Mouse (Mus musculus) forebrain, embryonic 10.5 days (tissue): ENCODE data around the gene Rnf183. TPM values are rescaled to one million over a fixed set of nuclear protein-coding genes. Genes with fewer than 3 reads are reported as not detected.

Experiments
- DNase-seq: peaks from one replicate; pipeline ENCODE4 v3.0.0-alpha.2; 2017; ENCODE audit warnings: low spot score; ENCODE audit errors: extremely low spot score
- H3K27ac ChIP-seq: fragments of 300-500 bp; sonication (generic); 2 replicates; pipeline ENCODE4 v1.5.1; 2016; ENCODE audit warnings: mild to moderate bottlenecking
- H3K27me3 ChIP-seq: fragments of 300-500 bp; sonication (generic); 2 replicates; pipeline ENCODE4 v1.6.1; 2016; ENCODE audit warnings: mild to moderate bottlenecking; ENCODE audit not compliant: poor library complexity, severe bottlenecking
- H3K36me3 ChIP-seq: fragments of 300-500 bp; sonication (generic); replicated peaks from 2 replicates; pipeline ENCODE4 v1.6.1; 2016; ENCODE audit warnings: mild to moderate bottlenecking, moderate library complexity
- H3K4me1 ChIP-seq: fragments of 300-500 bp; sonication (generic); 2 replicates; pipeline ENCODE4 v1.6.1; 2016
- H3K4me3 ChIP-seq: fragments of 300-500 bp; sonication (generic); 2 replicates; pipeline ENCODE4 v1.5.1; 2016; ENCODE audit warnings: mild to moderate bottlenecking, moderate library complexity
- H3K9me3 ChIP-seq: fragments of 300-500 bp; sonication (generic); 2 replicates; pipeline ENCODE4 v1.6.1; 2016; ENCODE audit warnings: mild to moderate bottlenecking, moderate library complexity
- WGBS: fragments of 180-500 bp; shearing (Covaris S2); methylation state at CpG from one replicate; pipeline ENCODE4 v1.1.7; 2016; 5-methylcytosine and 5-hydroxymethylcytosine counted together
- polyA plus RNA-seq: library from polyadenylated mRNA; unstranded; fragments of >200 nt; fragmentation: Nextera tagmentation; extraction: Ambion mirVana; gene quantifications from 2 replicates; pipeline ENCODE4 v1.2.1, GENCODE M21; 2016

The Rnf183 gene
- polyA plus RNA-seq, 1 experiment from 2014 or later, result 0.17 TPM

DNA sequence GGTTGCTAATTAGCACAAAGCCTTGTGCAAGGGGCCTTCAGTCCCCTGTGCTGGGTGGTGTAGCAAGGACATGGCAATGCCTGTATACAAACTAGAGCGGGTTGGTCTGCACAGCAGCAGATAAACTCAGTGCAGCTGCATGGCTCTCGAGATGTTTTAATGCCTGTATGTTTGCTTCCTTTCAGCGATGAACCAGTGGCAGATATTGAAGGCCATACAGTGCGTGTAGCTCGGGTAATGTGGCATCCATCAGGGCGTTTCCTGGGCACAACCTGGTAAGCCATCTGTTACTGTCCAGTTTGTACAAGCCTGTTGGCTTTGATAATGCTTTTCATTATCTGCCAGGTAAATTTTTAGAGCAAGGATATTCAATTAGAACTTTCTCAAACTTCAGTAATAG, 16.0 kb downstream of the Rnf183 start:
- WGBS, result 96% methylated on average over 6 of the region's 6 CpGs
- H3K9me3 ChIP-seq, result no peaks in the 10 kb centered on the region
- H3K27ac ChIP-seq, result no peak overlapping the region
- H3K4me1 ChIP-seq, result no peaks in the 10 kb centered on the region
- H3K36me3 ChIP-seq, result peaks cover 100% of the 10 kb centered on the region
- H3K27me3 ChIP-seq, result no peaks in the 10 kb centered on the region
- no peak for DNase-seq
- H3K4me3 ChIP-seq, result no peak overlapping the region

- Histone ChIP-seq H3K36me3 (peaks cover 100% of the 10 kb centered on the region), H3K4me3 (no peak overlapping the region), H3K27me3 (no peaks in the 10 kb centered on the region), H3K9me3 (no peaks in the 10 kb centered on the region), H3K4me1 (no peaks in the 10 kb centered on the region), H3K27ac (no peak overlapping the region)
- 94% methylated on average over 8 of the region's 8 CpGs for WGBS
- DNase-seq, result no peak
Measured at GRCm38 (mm10) chr4:62418448-62418847, 16.6 kb downstream of the Rnf183 start.

- DNase-seq, result no peak
- Histone ChIP-seq H3K27me3 (no peaks in the 10 kb centered on the region), H3K27ac (no peak overlapping the region), H3K9me3 (no peaks in the 10 kb centered on the region), H3K36me3 (peaks cover 61% of the 10 kb centered on the region), H3K4me1 (peaks cover 19% of the 10 kb centered on the region), H3K4me3 (no peak overlapping the region)
- WGBS, result 94% methylated on average over 10 of the region's 10 CpGs
Measured at GRCm38 (mm10) chr4:62411606-62412005, 23.4 kb downstream of the Rnf183 start.

DNA sequence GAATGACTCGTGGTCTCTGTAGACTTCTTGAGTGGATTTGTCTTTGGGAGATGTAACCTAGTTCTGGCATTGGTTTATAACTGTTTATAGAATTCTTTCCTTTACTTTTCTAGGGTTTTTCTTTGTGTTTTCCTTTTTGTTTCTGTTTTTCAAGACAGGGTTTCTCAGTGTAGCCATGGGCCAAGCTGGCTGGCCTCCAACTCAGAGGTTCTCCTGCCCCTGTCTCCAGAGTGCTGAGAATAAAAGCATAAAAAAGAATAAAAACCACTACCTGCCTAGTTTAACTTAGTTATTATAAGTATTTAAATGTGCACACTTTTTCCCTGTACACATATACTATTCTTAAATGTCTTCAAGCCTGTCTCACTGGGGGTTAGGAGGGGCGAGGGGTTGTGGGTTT, 24.7 kb downstream of the Rnf183 start:
- peaks cover 58% of the 10 kb centered on the region for H3K36me3 ChIP-seq
- H3K9me3 ChIP-seq, result no peaks in the 10 kb centered on the region
- WGBS, result 92% methylated on average over 2 of the region's 2 CpGs
- H3K4me1 ChIP-seq, result peaks cover 27% of the 10 kb centered on the region
- H3K27me3 ChIP-seq, result no peaks in the 10 kb centered on the region
- no peak overlapping the region for H3K27ac ChIP-seq
- DNase-seq, result no peak
- peak overlapping the region; percentile 85 for H3K4me3 ChIP-seq

DNA sequence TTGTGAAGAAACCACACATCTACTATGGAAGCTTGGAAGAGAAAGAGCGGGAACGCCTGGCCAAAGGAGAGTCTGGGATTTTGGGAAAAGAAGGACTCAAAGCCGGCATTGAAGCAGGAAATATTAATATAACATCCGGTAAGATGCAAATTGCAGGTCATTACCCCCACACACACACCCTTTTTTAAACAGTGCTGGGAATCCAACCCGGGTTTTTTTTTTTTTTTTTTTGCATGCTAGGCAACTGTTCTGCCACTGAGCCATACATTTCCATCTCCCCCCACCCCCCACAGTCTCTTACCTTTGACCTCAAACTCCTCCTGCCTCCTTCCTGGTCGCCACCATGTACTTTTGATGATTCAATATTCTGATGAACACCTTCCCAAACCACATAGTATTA, 25.4 kb downstream of the Rnf183 start:
- Histone ChIP-seq H3K27me3 (no peaks in the 10 kb centered on the region), H3K4me1 (peaks cover 27% of the 10 kb centered on the region), H3K9me3 (no peaks in the 10 kb centered on the region), H3K27ac (peak overlapping the region; percentile 93), H3K4me3 (peak overlapping the region; percentile 85), H3K36me3 (peaks cover 58% of the 10 kb centered on the region)
- WGBS, result 55% methylated on average over 6 of the region's 6 CpGs
- DNase-seq, result no peak

DNA sequence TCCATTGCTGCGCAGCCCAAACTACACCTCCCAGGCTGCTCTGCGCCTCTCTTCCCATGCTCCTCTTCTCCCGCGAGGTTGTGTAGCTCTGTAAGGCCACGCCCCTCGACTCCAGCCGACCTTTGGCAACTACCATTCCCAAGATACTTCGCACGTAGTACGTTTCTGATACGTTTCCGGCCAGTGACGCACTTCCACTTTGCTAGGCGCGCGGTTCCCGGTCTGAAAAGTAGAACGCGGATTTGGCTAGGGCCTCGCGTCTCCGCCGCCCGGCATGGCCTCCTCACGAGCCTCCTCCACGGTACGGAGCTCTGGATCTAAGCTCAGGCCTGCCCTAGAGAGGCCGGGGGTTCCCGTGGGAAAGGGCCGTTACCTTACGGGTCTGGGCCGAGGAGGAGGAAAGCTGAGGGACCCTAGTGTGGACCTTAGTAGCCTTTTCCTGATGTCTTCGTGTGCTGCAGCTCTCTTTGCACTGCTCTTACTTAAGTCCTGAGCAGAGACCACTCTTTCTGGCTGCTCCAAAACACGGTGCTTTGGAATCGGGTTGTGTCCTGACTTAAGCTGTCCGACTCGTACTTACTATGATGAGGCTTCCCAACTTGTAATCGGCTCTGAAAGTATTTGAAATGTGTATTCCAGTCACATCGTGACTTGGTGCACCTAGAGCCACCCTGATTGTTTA, 26.3 kb downstream of the Rnf183 start, which contains the start of the genes Cdc26 and Prpf4:
Gene Cdc26 (minus strand): TSS at position 42 of the 682 bp plus-strand sequence.
Gene Prpf4 (plus strand): TSS at position 197 of the 682 bp plus-strand sequence.
- peak within 1 kb of the TSS; percentile 85 for H3K4me3 ChIP-seq
- H3K36me3 ChIP-seq, result peaks cover 58% of the 10 kb centered on the region
- H3K27me3 ChIP-seq, result no peaks in the 10 kb centered on the region
- H3K27ac ChIP-seq, result peak within 1 kb of the TSS; percentile 93
- WGBS, result under 1% methylated on average over 39 of the region's 39 CpGs
- DNase-seq, result peak; percentile 98
- H3K9me3 ChIP-seq, result no peaks in the 10 kb centered on the region
- peaks cover 27% of the 10 kb centered on the region for H3K4me1 ChIP-seq

GRCm38 (mm10) chr4:62407730-62408582, 27.1 kb downstream of the Rnf183 start:
- peak; percentile 68 for DNase-seq
- Histone ChIP-seq H3K4me3 (peak overlapping the region; percentile 85), H3K4me1 (peaks cover 27% of the 10 kb centered on the region), H3K36me3 (peaks cover 58% of the 10 kb centered on the region), H3K27me3 (no peaks in the 10 kb centered on the region), H3K27ac (peak overlapping the region; percentile 93), H3K9me3 (no peaks in the 10 kb centered on the region)
- under 1% methylated on average over 35 of the region's 35 CpGs for WGBS

- peak overlapping the region; percentile 15; the same call in 1 of the 2 replicates for H3K4me3 ChIP-seq
- DNase-seq, result no peak
- H3K27ac ChIP-seq, result no peak overlapping the region
- peaks cover 58% of the 10 kb centered on the region for H3K36me3 ChIP-seq
- H3K4me1 ChIP-seq, result peaks cover 27% of the 10 kb centered on the region
- no peaks in the 10 kb centered on the region for H3K27me3 ChIP-seq
- WGBS, result 91% methylated on average over 4 of the region's 4 CpGs
- H3K9me3 ChIP-seq, result no peaks in the 10 kb centered on the region
Measured at GRCm38 (mm10) chr4:62406133-62406532, 28.9 kb downstream of the Rnf183 start.

GRCm38 (mm10) chr4:62398956-62399355, 36.1 kb downstream of the Rnf183 start:
- Histone ChIP-seq H3K36me3 (peaks cover 95% of the 10 kb centered on the region), H3K4me3 (no peak overlapping the region), H3K9me3 (no peaks in the 10 kb centered on the region), H3K27me3 (no peaks in the 10 kb centered on the region), H3K4me1 (no peaks in the 10 kb centered on the region), H3K27ac (no peak overlapping the region)
- DNase-seq, result no peak
- 93% methylated on average over 3 of the region's 3 CpGs for WGBS

GRCm38 (mm10) chr4:62397616-62398365, 37.3 kb downstream of the Rnf183 start:
- WGBS, result 91% methylated on average over 4 of the region's 4 CpGs
- H3K9me3 ChIP-seq, result no peaks in the 10 kb centered on the region
- no peak overlapping the region for H3K27ac ChIP-seq
- no peak for DNase-seq
- 0 out of 2 replicates have a peak, but pooled peaks cover 3% of the 10 kb centered on the region for H3K4me1 ChIP-seq
- H3K36me3 ChIP-seq, result peaks cover 92% of the 10 kb centered on the region
- H3K27me3 ChIP-seq, result no peaks in the 10 kb centered on the region
- no peak overlapping the region for H3K4me3 ChIP-seq

GRCm38 (mm10) chr4:62395806-62396205, 39.2 kb downstream of the Rnf183 start:
- WGBS, result 89% methylated on average over 1 of the region's 1 CpGs
- Histone ChIP-seq H3K9me3 (no peaks in the 10 kb centered on the region), H3K4me1 (0 out of 2 replicates have a peak, but pooled peaks cover 3% of the 10 kb centered on the region), H3K4me3 (no peak overlapping the region), H3K27me3 (no peaks in the 10 kb centered on the region), H3K36me3 (peaks cover 92% of the 10 kb centered on the region), H3K27ac (no peak overlapping the region)
- no peak for DNase-seq

DNA sequence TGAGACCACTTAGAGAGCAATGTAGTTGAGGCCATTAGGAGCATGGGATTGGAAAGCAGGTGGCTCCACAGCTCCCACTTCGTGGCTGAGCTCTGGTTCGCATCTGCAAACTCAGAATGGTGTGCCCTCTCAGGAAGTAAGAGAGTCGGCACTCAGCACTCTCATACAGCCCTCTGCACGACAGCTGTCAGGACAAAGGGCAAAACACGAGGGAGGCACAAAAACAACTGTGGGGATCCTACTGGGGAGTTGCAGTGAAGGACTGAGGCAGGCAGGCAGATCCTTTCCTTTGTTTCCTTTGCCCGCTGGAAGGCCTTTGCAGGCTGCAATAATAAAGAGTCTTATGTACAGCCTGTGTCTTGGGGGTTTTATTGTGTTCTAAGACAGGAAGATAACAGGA, 41.6 kb downstream of the Rnf183 start:
- WGBS, result 56% methylated on average over 6 of the region's 6 CpGs
- Histone ChIP-seq H3K27me3 (no peaks in the 10 kb centered on the region), H3K36me3 (peaks cover 93% of the 10 kb centered on the region), H3K9me3 (no peaks in the 10 kb centered on the region), H3K4me3 (no peak overlapping the region), H3K27ac (0 out of 2 replicates have a peak overlapping the region, but pooled peaks have one; percentile 35), H3K4me1 (0 out of 2 replicates have a peak, but pooled peaks cover 3% of the 10 kb centered on the region)
- no peak for DNase-seq
